Mouse (Mus musculus): ENCODE data around the gene Cops8.

Gene Cops8

GRCm38 (mm10) chr1:90602759-90603560, at the start of gene Cops8:
Gene Cops8 (plus strand): TSS chr1:90602981.
- peak; percentile 99 to 100 for DNase-seq

DNA sequence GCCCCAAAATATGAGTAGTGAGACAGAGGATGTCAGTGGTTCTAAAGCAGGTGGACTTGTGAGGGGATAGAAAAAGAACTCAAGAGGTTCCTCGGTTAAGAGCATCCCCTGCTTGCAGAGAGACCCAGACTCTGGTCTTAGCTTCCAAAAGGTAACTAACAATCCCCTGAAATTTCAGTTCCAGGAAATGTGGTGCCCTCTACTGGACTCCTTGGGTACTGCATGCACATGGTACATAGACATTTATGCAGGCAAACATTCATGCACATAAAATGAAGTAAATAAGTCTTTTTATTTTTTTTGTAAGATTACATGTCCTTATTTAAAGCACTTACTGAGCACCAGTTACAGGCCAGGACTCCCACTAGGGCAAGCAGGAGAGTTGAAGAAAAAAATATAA, 45.6 kb upstream of the Cops8 start:
- DNase-seq = no peak

- no peak for DNase-seq
Measured at GRCm38 (mm10) chr1:90560942-90561726, 41.6 kb upstream of the Cops8 start.

GRCm38 (mm10) chr1:90563945-90564344, 38.8 kb upstream of the Cops8 start:
- no peak for DNase-seq

DNA sequence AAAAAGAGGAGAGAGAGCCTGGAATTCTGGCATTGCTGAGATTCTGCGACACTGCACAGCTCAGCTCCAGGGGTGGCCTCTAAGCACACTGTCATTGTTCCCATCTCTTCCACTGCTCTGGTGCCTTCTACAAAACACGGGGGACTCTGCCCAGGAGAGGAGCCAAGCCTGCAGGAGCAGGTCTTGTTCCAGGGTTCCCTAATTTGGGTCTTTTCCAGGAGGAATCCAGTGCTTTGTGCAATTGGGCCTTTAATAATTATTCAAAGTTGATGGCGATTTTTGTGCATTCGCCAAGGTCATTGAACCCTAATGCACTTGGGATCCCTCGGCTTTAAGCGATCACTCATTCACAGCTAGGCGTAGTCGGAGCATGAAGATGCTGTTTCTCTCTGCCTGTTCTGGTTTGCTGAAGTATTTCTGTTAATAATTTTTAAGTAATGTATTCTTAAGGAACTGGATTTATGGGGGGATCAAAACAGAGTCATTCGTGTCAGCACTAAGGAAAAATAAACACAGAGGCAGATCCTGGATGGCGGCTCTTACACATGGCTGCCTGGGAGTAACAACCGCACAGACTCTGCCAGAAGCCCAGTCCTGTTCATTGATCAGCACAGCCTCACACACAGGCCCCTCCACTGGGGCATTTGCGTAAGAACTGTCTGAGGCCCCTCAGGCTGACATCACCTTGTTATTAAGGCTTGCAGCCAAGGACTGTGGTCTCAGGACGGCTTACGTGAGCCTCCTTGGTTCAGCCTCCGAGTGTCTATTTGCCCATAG, 35.9 kb upstream of the Cops8 start:
- no peak for DNase-seq

- DNase-seq = no peak
Measured at GRCm38 (mm10) chr1:90573831-90574230, 28.9 kb upstream of the Cops8 start.

DNA sequence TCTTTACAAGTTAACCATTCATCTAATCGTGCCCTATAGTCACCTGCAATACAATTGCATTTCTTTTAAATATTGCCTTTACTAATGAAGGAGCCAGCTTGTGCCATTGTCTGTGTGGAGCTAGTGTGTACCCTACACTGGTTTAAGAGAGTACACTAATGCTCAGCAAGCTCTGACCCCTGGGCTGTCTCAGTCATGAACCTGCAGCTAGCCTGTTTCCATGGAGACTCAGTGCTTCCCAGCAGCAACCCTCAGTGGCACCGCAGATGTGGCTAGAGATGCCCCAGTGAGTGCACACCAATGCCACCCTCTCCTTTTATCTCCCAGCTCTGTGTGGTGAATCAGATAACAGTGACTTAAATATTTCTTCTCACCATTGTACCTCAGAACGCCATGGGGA, 27.9 kb upstream of the Cops8 start:
- DNase-seq = no peak

- no peak for DNase-seq
Measured at GRCm38 (mm10) chr1:90577417-90577816, 25.4 kb upstream of the Cops8 start.

DNA sequence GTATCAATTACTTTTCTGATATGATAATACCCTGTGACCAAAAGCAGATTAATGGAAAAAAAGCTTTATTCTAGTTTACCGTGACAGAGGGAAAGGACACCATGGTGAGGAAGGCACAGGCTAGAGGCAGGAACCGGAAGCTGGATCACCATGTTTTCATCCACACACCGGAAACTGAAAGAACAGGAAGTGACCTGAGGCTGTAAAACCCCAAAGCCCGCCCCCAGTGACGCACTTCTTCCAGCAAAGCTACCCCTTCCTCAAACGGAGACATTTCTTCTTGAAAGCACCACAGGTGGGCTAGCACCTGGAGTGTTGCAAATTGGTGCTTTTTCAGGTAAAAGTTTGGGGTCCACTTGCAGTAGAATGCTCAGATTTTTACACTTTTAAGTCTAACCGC, 20.1 kb upstream of the Cops8 start:
- no peak for DNase-seq

DNA sequence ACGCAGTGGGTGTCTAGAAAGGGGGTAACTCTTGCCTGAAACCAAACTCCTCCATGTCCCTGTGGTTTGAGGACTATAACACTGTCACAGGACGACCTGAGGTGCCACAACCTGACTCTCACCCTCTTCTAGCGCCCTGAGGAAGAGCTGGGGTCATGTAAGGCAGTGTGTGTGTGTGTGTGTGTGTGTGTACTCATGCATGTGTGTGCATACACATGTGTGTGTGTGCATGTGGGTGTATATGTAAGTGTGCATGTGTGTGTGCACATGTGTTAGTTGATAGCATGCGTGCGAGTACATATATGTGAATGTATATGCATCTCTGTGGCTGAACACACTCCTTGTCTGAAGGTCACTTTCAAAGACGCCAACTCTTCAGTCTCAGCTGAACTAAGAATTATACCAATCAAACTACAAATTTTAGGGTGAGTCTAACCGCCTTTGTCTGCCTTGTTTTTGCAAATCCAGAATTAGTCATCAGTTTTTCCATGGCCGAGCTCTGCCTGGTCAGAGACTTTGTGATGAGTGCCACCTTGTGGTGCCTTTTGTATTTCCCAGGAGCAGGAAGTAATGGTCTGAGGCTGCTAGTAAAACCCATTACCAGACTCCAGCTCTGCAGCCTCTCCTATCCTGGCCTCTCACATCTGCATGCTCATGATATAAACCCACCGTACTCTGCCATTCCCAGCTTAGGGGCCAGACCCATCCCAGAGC, 14.6 kb upstream of the Cops8 start:
- peak; percentile 70 to 86 for DNase-seq

GRCm38 (mm10) chr1:90590797-90591196, 12.0 kb upstream of the Cops8 start:
- DNase-seq = peak in 1 of 2 experiments; percentile 42

GRCm38 (mm10) chr1:90592784-90593183, 10.0 kb upstream of the Cops8 start:
- peak; percentile 80 to 86 for DNase-seq

DNA sequence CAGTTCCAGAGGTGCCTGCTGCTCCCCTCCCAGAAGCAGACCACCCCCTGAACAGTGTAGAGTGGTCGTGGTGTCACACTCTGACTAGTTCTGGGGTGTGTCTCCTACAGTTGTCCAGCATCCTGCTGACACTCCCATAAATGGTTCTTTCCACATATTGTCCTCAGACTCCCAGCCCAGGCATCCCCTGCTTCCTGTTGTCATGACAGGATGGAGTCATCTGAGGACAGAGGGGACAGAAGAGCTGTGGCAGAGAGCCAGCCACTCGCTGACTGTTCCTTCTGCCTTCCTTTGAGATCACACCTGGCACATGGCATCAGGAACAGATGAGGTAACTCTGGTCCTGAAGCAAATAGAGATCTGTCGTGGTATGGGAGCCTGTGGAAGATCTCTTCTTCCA, 3.6 kb upstream of the Cops8 start:
- peak in 1 of 2 experiments; percentile 11 for DNase-seq

- DNase-seq = no peak
Measured at GRCm38 (mm10) chr1:90601096-90601495, 1.7 kb upstream of the Cops8 start.

DNA sequence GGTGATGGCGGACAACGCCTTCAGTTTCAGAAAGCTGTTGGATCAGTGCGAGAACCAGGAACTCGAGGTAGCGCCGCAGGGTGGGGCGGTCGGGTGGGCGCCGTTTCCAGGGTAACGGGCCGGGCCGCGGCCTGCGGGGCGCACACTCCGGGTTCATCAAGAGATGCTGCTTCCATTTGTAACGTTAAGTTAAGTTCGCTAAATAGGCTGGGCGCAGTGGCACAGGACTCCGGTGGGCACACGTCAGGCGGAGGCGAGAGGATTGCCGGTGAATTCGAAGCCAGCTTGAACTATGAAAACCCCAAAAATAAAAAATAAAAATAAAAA, 743 bp downstream of the Cops8 start:
- no peak for DNase-seq

- no peak for DNase-seq
Measured at GRCm38 (mm10) chr1:90609363-90609762, 6.6 kb downstream of the Cops8 start.

DNA sequence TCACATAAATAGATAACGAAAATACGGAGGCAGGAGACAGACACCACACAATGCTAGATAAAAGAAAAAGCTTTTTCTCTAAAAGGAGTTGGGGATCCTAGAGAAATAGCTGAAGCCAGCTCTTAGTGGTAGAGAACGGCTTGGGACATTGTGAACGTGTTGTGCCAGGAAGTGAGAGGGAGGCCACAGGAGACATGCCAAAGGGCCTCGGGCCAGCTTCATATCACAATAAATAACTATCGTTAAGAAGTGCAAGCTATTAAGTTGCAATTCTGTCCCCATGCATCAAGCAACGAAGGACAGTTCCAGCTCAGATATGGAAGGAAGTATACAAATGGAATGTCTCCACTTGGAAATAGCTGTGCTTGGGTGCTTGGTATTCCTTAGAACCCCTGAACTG, 14.5 kb downstream of the Cops8 start:
- DNase-seq = no peak

- no peak for DNase-seq
Measured at GRCm38 (mm10) chr1:90633415-90634030, 30.7 kb downstream of the Cops8 start.

- DNase-seq = no peak
Measured at GRCm38 (mm10) chr1:90634205-90634745, 31.5 kb downstream of the Cops8 start.

- DNase-seq = no peak
Measured at GRCm38 (mm10) chr1:90638335-90638734, 35.6 kb downstream of the Cops8 start.

- DNase-seq = peak; percentile 60 to 71
Measured at GRCm38 (mm10) chr1:90650781-90651437, 48.1 kb downstream of the Cops8 start.

All from cerebellum, postnatal 25 days (tissue).